Mouse (Mus musculus) liver, embryonic 14 days (tissue): ENCODE data around the gene Olfr868. TPM values are rescaled to one million over a fixed set of nuclear protein-coding genes. Genes with fewer than 3 reads are reported as not detected.

Experiments used
- polyA plus RNA-seq: library from polyadenylated mRNA; depleted of rRNA; stranded (reverse); fragments of >200 nt; gene quantifications from 2 replicates; pipeline ENCODE4 v1.2.3, GENCODE M21; 2012; rRNA removed

Gene Olfr868
- polyA plus RNA-seq: not detected in 2 replicates

GRCm38 (mm10) chr9:20098326-20098725 lies at the start of gene Olfr868:
TSS of gene Olfr868 (plus strand) at chr9:20098626.

GRCm38 (mm10) chr9:20057462-20057861 lies 41.0 kb upstream of the Olfr868 start, which contains the start of gene Olfr867:
TSS of gene Olfr867 (minus strand) at chr9:20057562.

GRCm38 (mm10) chr9:20128709-20129108 lies 30.3 kb downstream of the Olfr868 start, which contains the start of gene Olfr869:
TSS of gene Olfr869 (plus strand) at chr9:20129009.

Other genes with a start within 250 kb of the Olfr868 start
- not detected in 2 replicates for gene Olfr860, start 248.9 kb upstream of the Olfr868 start, polyA plus RNA-seq
- not detected in 2 replicates for gene Olfr862, start 210.6 kb upstream of the Olfr868 start, polyA plus RNA-seq
- gene Olfr77, start 181.8 kb upstream of the Olfr868 start, polyA plus RNA-seq: not detected in 2 replicates
- gene Olfr866, start 70.6 kb upstream of the Olfr868 start, polyA plus RNA-seq: not detected in 2 replicates
- not detected in 2 replicates for gene Olfr867, start 41.1 kb upstream of the Olfr868 start, polyA plus RNA-seq
- not detected in 2 replicates for gene Olfr869, start 30.4 kb downstream of the Olfr868 start, polyA plus RNA-seq
- not detected in 2 replicates for gene Olfr870, start 75.4 kb downstream of the Olfr868 start, polyA plus RNA-seq
- gene Olfr871, start 113.6 kb downstream of the Olfr868 start, polyA plus RNA-seq: not detected in 2 replicates
- not detected in 2 replicates for gene Olfr872, start 138.5 kb downstream of the Olfr868 start, polyA plus RNA-seq
- gene Olfr39, start 183.7 kb downstream of the Olfr868 start, polyA plus RNA-seq: not detected in 2 replicates
- not detected in 2 replicates for gene Olfr873, start 199.9 kb downstream of the Olfr868 start, polyA plus RNA-seq
- gene Olfr18, start 237.5 kb downstream of the Olfr868 start, polyA plus RNA-seq: not detected in 2 replicates